Mouse (Mus musculus) liver, postnatal 0 days (tissue): ENCODE data around the gene Styk1.

Experiments used
- CTCF ChIP-seq: sonication (generic); IDR thresholded peaks from 2 replicates; pipeline ENCODE4 v1.5.1; 2016; ENCODE audit warnings: antibody characterized with exemption, low read depth
- EP300 ChIP-seq: IDR thresholded peaks from 2 replicates; pipeline ENCODE4 v1.6.1; 2016; ENCODE audit warnings: antibody characterized with exemption, low read depth, mild to moderate bottlenecking

DNA sequence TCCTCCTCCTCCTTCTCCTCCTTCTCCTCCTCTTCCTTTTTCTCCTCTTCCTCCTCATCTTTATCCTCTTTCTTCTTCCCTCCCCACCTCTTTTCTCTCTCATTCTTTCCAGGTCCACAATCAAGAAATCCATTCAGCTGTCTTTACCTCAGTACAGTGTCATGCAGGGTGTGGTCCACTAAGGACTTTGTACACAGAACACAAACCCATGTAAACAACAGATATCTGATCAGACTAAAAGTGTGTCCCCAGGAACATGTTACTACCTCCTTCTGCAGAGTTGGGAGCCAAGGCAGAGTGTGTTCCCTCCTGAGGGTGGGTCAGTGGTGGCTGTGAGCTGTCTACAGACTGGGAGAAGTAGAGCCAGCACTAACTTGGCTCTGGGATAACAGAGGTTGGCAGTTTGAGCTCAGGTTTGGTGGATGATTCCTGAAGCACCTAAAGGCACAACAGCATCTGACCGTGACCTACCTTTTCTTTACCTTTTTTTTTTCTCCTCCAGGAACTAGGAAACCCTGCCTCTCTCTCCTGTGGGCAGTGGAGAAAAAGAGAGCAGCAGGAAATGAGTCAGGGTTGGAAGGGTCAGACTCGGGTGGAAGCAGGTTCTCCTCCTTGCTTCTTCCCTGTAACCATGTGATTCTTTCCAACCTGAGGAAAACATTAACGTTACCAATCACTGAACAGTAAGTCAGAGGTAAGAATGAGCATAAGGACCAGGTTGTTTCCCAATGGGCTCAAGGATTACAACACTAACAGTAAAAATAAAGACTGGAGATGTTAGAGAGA is 31.4 kb downstream of the Styk1 start:
- no peak for TF ChIP-seq CTCF
- TF ChIP-seq EP300 = no peak
